ENCODE assay signal across 14 mouse cellular contexts in genomic region chr6:39317854-39318630, GRCm38 (mm10). TPM values are rescaled to one million over a fixed set of nuclear protein-coding genes. Genes with fewer than 3 reads are reported as not detected.
A peak's percentile ranks its signal among the peaks of the same experiment; 100 is the strongest.
DNase-seq lines count a peak whose midpoint lies in the region; ATAC-seq and TF ChIP-seq lines count a peak whose summit lies in the region.
"Had no signal": no experiment of that assay in that cellular context is flagged by ENCODE, and none has a peak within 500 bp of the region (broad histone marks: within the 10 kb centered on the region; RNA-seq: fewer than 3 reads in every experiment).

No protein-coding gene starts in this region.

- H3K9ac ChIP-seq in forebrain, embryonic 14.5 days (ENCODE audit: low read length): no peak overlapping the region
- H3K9ac ChIP-seq in forebrain, embryonic 12.5 days: no peak overlapping the region
- no peak overlapping the region for H3K9ac ChIP-seq in stomach, postnatal 0 days (ENCODE audit: low read length)
- H3K9ac ChIP-seq: liver, embryonic 13.5 days had no signal

- H3K27me3 ChIP-seq in forebrain, embryonic 14.5 days (replicated peaks; ENCODE audit: control insufficient read depth, insufficient read depth, low read length): no peaks in the 10 kb centered on the region
- no peaks in the 10 kb centered on the region for H3K27me3 ChIP-seq in forebrain, embryonic 12.5 days
- H3K27me3 ChIP-seq in heart, embryonic 10.5 days (ENCODE audit: insufficient read depth, poor library complexity, severe bottlenecking): no peaks in the 10 kb centered on the region
- H3K27me3 ChIP-seq in stomach, postnatal 0 days (ENCODE audit: control insufficient read depth, insufficient read depth, low read length): no peaks in the 10 kb centered on the region
- H3K27me3 ChIP-seq: liver, embryonic 13.5 days had no signal

- 0 out of 2 replicates have a peak, but pooled peaks have one; percentile 21 for ATAC-seq in forebrain, embryonic 14.5 days
- ATAC-seq in forebrain, embryonic 12.5 days (ENCODE audit: low FRiP score): no peak
- ATAC-seq in stomach, postnatal 0 days (ENCODE audit: low FRiP score, low TSS enrichment): no peak
- ATAC-seq: inflammation-experienced regulatory T-cells, adult 6 months had no signal

- TF ChIP-seq EP300 in stomach, postnatal 0 days (optimal IDR thresholded peaks at IDR 0.05): no peak

- H3K4me2 ChIP-seq in forebrain, embryonic 14.5 days (ENCODE audit: low read length): no peak overlapping the region
- H3K4me2 ChIP-seq in forebrain, embryonic 12.5 days: no peak overlapping the region
- no peak overlapping the region for H3K4me2 ChIP-seq in stomach, postnatal 0 days (replicated peaks; ENCODE audit: low read depth)
- H3K4me2 ChIP-seq: liver, embryonic 13.5 days had no signal

- 81% methylated on average over 10 of the region's 10 CpGs for WGBS in forebrain, embryonic 14.5 days
- 87% methylated on average over 10 of the region's 10 CpGs for WGBS in forebrain, embryonic 12.5 days
- 58% methylated on average over 10 of the region's 10 CpGs for WGBS in heart, embryonic 10.5 days
- 72% methylated on average over 10 of the region's 10 CpGs for WGBS in olfactory bulb, adult 2 months
- 86% methylated on average over 10 of the region's 10 CpGs for WGBS in stomach, postnatal 0 days

- TF ChIP-seq CTCF in olfactory bulb, adult 2 months (IDR thresholded peaks at IDR 0.05; ENCODE audit: insufficient read depth, low read depth, low read length): no peak
- TF ChIP-seq CTCF in stomach, postnatal 0 days (IDR thresholded peaks at IDR 0.05; ENCODE audit: low read depth): no peak

- no peaks in the 10 kb centered on the region for H3K9me3 ChIP-seq in forebrain, embryonic 14.5 days (replicated peaks; ENCODE audit: control insufficient read depth, low read length)
- H3K9me3 ChIP-seq in forebrain, embryonic 12.5 days: no peaks in the 10 kb centered on the region
- no peaks in the 10 kb centered on the region for H3K9me3 ChIP-seq in heart, embryonic 10.5 days
- H3K9me3 ChIP-seq in stomach, postnatal 0 days (ENCODE audit: control insufficient read depth, low read length): no peaks in the 10 kb centered on the region
- H3K9me3 ChIP-seq: forebrain, embryonic 10.5 days; liver, embryonic 13.5 days had no signal

- no peaks in the 10 kb centered on the region for H3K36me3 ChIP-seq in forebrain, embryonic 14.5 days (ENCODE audit: control insufficient read depth, insufficient read depth, low read length)
- no peaks in the 10 kb centered on the region for H3K36me3 ChIP-seq in forebrain, embryonic 12.5 days (replicated peaks)
- H3K36me3 ChIP-seq in heart, embryonic 10.5 days: no peaks in the 10 kb centered on the region
- no peaks in the 10 kb centered on the region for H3K36me3 ChIP-seq in stomach, postnatal 0 days (ENCODE audit: control insufficient read depth, insufficient read depth, low read length)
- H3K36me3 ChIP-seq: liver, embryonic 13.5 days had no signal

- no peak overlapping the region for H3K4me3 ChIP-seq in forebrain, embryonic 14.5 days (ENCODE audit: low read depth, low read length)
- no peak overlapping the region for H3K4me3 ChIP-seq in forebrain, embryonic 12.5 days (replicated peaks)
- no peak overlapping the region for H3K4me3 ChIP-seq in heart, embryonic 10.5 days
- H3K4me3 ChIP-seq in olfactory bulb, adult 2 months (ENCODE audit: insufficient read depth, low read depth, low read length): no peak overlapping the region
- H3K4me3 ChIP-seq in stomach, postnatal 0 days (ENCODE audit: low read depth, low read length): no peak overlapping the region
- H3K4me3 ChIP-seq: forebrain, embryonic 10.5 days; liver, embryonic 13.5 days had no signal

- DNase-seq in forebrain, embryonic 14.5 days (ENCODE audit: low spot score): no peak
- DNase-seq in right cerebral cortex, adult 18-20 months: peak; percentile 20
- DNase-seq in right cerebral cortex, postnatal 14 days: no peak
- DNase-seq in heart, embryonic 10.5 days (ENCODE audit: low spot score): no peak
- no peak for DNase-seq in stomach, postnatal 0 days (ENCODE audit: low spot score)
- DNase-seq in adrenal gland, adult 2 months: no peak
- DNase-seq: gastrocnemius, postnatal 36 days; kidney, postnatal 36 days; liver, embryonic 13.5 days; thymus, postnatal 14 days had no signal

- H3K27ac ChIP-seq in forebrain, embryonic 14.5 days (ENCODE audit: low read depth, low read length): no peak overlapping the region
- H3K27ac ChIP-seq in forebrain, embryonic 12.5 days: no peak overlapping the region
- H3K27ac ChIP-seq in heart, embryonic 10.5 days: peak overlapping the region; percentile 74; the same call in 1 of the 2 replicates
- H3K27ac ChIP-seq in olfactory bulb, adult 2 months (ENCODE audit: insufficient read depth, low read depth, low read length): peak overlapping the region; percentile 42
- H3K27ac ChIP-seq in stomach, postnatal 0 days (replicated peaks): no peak overlapping the region
- H3K27ac ChIP-seq: forebrain, embryonic 10.5 days; liver, embryonic 13.5 days had no signal

- peaks cover 3% of the 10 kb centered on the region; the same call in 1 of the 2 replicates for H3K4me1 ChIP-seq in forebrain, embryonic 14.5 days (ENCODE audit: control insufficient read depth, insufficient read depth, low read length)
- H3K4me1 ChIP-seq in forebrain, embryonic 12.5 days: peaks cover 4% of the 10 kb centered on the region; the same call in 1 of the 2 replicates
- peaks cover 17% of the 10 kb centered on the region for H3K4me1 ChIP-seq in heart, embryonic 10.5 days
- H3K4me1 ChIP-seq in olfactory bulb, adult 2 months (ENCODE audit: control insufficient read depth, insufficient read depth, low read length): peaks cover 17% of the 10 kb centered on the region
- no peaks in the 10 kb centered on the region; the same call in 1 of the 2 replicates for H3K4me1 ChIP-seq in stomach, postnatal 0 days (replicated peaks; ENCODE audit: control insufficient read depth, insufficient read depth)
- H3K4me1 ChIP-seq: forebrain, embryonic 10.5 days; liver, embryonic 13.5 days had no signal

- no peak for TF ChIP-seq POLR2A in olfactory bulb, adult 2 months (IDR thresholded peaks at IDR 0.05; ENCODE audit: insufficient read depth, low read depth, low read length)

RNA-seq across cellular contexts. Expression of gene Slc37a3, which starts 59.4 kb away (rescaled TPM):
- polyA plus RNA-seq in forebrain, embryonic 14.5 days (2014; fragmentation: Nextera tagmentation; extraction: Ambion mirVana): 60.0 and 60.2 TPM in 2 replicates
- polyA plus RNA-seq in forebrain, embryonic 12.5 days (2016; fragmentation: Nextera tagmentation; extraction: Ambion mirVana): 49.0 and 52.1 TPM in 2 replicates
- polyA plus RNA-seq in heart, embryonic 10.5 days (2016; fragmentation: Nextera tagmentation; extraction: Ambion mirVana): 39.9 and 41.7 TPM in 2 replicates
- polyA plus RNA-seq in olfactory bulb, adult 2 months (2012; ENCODE audit: insufficient read depth, insufficient read length, low replicate concordance, missing spikeins): not detected in 2 replicates
- 20.9 and 22.7 TPM in 2 replicates for polyA plus RNA-seq in stomach, postnatal 0 days (2015; fragmentation: Nextera tagmentation; extraction: Ambion mirVana)
- total RNA-seq in adrenal gland, adult 2 months (2021): 10 to 100 TPM; 33.7 to 40.5 TPM
- polyA plus RNA-seq in adrenal gland, adult 2 months (2012; rRNA removed): 7.9 and 8.4 TPM in 2 replicates

Comparison
In these comparisons a context has a peak if more than half of its experiments do, and no peak if none do; other contexts are left out.
1. H3K27ac ChIP-seq: peak in heart, embryonic 10.5 days (single experiment) and olfactory bulb, adult 2 months (single experiment); none in forebrain, embryonic 14.5 days (single experiment), forebrain, embryonic 12.5 days (single experiment) and stomach, postnatal 0 days (single experiment).